Mouse (Mus musculus): ENCODE data around the gene Stox2.

- TF ChIP-seq CTCF (IDR thresholded peaks at IDR 0.05; ENCODE audit: extremely low read depth, insufficient read length, insufficient replicate concordance, low read depth, low read length) (no peak), POLR2A (IDR thresholded peaks at IDR 0.05; ENCODE audit: low read depth, low read length) (no peak)
Observed at GRCm38 (mm10) chr8:47367029-47367428, 79.1 kb downstream of the Stox2 start.

Measured in small intestine, adult 2 months (tissue).